Mouse (Mus musculus) skeletal muscle tissue, adult 2 months (tissue): ENCODE data around the gene Ovol1.
A peak's percentile ranks its signal among the peaks of the same experiment; 100 is the strongest.

Experiments used
- DNase-seq: peaks from one replicate; pipeline ENCODE4 v3.0.0-alpha.2; 2012; ENCODE audit warnings: low read depth, low spot score

The Ovol1 gene

DNA sequence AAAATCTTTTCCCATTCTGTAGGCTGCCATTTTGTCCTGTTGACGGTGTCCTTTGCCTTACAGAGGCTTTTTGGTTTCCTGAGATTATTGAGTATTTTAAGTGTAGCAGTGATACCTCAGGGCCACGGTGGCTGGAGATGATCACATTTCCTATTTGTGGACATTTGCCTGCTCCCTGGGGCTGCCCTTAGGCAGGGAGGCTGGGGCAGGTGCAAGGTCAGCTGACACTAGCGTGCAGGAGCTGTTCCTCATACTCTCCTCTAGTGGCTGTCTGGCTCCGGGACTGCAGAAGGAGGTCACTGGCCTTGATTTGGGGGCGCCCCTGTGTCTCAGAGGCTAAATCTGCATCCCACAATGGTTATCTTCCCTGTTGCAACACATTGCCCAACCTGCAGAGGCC, 35.2 kb downstream of the Ovol1 start:
- no peak for DNase-seq

DNA sequence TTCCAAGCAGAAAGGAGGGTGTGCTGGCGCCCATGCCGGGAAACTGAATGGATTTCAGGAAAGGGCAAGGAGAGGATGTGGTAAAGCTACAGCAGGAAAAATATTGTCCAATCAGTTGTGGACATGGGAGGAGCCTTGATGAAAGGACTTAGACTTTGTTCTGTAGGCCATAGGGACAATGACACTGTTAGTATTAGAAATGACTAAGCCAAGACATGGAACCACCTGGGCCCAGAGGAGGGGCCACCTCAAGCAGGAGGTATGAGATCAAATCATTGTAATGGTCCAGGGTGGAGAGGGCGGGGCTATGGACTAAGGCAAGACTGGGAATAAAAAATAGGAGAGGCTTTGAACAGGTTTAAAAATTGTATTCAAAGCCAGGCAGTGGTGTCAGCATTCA, 41.7 kb downstream of the Ovol1 start:
- no peak for DNase-seq

DNA sequence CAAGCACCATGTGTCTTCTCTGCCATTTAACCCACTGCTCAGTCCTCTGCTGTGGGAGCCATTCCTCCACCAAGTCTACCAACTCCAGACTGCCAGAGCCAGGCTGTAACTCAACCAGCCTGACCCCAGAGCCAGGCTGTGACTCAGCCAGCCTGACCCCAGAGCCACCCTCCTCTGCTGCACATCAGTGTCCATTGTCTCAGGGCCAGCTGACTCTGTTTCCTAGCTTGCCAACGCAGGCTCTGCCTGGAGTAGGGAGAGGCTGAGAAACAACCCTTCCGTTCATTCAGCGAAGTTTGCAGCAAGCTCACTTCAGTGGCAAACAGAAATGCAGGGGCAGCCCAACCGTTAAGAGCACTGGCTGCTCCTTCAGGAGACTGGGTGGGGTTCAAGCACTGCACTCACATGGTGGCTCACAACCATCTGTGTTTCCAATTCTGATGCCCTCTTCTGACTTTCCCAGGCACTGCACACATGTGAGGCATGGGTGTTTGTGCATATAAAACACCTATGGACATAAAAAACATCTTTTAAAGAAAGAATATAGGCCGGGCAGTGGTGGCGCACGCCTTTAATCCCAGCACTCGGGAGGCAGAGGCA, 43.4 kb downstream of the Ovol1 start:
- DNase-seq = no peak

DNA sequence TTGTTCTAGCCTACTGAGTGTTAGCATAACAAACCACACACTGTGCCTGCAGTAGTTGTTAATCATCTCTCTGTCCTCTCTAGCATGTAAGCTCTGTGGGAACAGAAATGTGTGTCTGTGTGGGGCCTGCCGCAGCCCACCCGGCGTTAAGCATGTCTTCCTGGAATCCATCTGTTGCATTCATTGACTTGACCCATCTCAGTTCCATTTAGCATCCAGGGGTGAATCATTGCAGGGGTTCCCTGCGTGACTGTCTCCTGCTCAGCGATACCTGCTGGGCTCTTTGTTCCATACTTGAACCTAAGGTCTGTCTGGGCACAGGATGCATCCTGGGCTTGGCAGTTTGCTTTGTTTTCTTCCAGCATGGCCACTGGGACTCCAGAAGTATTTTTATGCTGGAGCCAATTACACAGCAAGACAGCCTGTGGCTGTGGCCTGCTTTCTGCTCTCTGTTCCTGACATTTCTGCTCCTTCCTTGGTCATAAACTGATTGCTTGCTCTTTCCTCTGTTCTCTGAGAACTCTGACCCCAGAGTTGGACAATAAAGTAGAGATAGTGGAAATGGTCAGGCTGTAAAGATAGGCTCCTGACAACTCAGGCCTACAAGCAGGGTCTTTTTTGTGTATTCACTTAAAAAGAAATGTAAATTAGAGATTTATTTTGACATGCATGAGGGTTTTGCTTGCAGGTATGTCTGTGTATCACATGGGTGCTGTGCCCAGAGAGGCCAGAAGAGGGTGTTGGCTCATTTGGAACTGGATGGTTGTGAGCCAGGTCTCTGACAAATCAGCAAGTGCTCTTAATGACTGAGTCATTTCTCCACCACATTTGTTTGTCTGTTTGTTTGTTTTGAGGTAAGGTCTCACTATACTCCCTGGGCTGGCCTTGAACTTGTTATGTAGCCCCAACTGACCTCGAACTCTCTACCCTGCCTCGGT, 44.3 kb downstream of the Ovol1 start:
- no peak for DNase-seq

DNA sequence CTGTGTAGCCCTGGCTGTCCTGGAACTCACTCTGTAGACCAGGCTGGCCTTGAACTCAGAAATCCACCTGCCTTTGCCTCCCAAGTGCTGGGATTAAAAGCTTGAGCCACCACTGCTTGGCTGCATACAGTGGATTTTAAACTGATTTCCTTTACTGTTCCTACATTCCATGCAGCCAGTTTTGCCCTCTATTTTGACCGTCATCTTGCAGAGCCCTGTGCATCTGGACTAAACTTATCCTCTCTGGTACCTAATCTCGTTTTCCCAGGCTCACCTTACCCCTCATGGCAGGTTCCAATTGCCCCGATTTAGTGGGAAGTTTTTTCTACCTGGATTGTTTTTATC, 47.5 kb downstream of the Ovol1 start:
- no peak for DNase-seq

DNA sequence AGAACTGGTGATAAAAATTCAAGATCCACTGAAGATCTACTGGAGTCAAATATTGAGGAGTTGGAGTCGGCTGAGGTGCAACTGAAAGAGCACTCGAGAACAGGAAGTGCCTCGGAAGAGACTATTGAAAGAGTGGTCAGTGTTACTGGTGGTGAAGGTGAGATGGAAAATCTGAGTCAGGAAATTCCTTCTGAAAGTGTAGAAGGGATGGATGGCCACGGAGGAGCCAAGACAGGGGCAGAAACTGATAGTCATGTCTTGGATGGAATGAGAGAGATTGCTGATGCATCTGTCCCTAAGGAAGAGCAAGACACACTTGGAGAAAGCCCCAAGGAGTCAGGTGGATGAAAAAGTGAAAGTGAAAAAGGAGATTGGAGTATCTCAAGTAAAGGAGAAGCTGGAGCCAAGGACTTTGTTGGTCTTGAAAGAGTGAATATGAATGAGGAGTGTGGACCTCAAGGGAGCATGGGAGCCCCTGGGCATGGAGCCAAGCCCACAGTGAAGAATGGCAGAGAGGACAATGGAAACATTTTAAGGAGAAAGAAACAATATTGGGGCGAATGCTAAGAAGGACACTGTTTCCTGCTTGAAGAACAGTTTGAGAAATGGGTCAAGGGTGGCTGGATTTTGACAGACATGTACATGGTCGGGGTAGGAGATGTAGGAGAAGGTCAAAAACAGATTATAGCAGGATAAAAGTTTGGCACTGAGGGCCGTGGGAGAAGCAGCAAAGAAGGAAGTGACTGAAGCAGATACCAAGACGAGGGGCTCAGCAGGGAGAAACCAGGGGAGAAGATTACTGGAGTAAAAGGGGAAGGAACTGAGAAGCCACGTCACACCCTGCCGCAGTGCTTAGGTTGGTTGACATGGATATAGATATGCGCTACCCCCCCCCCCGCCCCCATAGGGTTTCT, 48.1 kb downstream of the Ovol1 start:
- DNase-seq = no peak

DNA sequence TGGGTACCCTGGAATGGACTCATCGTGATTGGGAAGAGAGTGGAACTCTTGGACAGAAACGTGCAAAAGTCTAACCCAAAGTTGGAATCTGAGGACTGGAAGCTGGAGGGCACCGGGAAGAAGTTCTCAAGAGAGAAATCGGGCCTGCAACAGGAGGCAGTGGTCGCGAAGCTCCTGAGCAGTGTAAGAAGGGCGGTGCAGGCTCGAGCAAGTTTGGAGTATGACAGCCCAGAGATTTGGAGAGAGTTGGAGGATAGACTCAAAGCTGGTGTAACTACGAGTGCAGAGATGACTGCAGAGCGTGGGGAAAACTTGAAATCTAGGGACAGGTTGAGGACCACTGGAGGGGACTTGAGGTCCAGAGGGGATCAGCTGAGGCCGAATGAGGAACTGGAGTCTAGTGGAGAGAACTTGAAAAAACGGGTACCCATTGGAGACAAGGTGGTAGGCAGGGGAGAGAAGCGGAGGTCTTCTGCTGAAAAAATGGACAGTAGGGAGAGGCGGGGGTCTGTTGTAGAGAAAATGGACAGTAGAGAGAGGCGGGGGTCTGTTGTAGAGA, 49.3 kb downstream of the Ovol1 start:
- DNase-seq = no peak

DNA sequence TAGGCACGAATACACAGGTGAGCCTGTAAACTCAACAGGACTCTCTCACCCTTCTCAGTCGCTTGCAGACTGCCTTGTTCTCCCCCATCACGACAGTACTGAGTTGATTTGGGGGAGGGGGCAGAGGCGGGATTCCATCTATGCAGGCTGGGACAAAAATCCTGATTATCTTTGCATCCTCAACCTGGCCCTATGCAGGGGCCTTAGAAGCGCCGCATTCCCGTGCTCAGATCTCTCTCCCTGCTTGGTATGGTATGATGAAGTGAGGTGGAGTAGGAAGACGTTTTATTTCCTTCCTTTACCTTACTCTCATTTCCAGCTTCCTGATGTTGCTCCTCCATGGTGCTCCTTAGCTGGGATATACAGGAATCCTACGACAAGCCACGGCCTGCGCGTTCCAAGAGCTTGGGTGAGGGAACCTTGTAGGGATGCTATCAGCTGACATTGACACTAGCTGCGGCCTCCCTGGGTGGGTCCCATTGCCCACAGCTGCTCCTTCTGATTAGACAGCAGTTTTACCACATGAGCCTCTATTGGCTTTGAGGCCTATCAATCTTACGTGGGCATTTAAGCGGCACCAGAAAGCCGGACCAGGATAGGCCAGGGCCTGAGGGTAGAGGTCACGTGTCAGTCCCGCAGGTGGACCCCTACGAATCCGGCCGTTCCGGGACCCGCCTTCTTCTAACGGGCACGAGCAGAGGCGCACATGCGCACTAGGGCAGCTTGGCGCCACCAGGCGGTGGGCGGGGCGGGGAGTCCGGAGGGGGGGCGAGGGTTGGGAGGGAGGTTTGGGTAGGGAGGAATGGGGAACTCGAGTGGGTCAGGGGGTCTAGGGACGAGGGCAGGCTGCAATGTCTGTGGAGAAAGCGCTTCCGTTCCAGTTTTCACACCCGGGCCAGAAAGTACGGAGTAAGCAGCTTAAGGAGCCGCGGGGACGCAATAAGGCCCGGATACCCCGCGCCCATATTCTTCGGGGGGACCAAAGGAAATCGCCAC, 50.1 kb downstream of the Ovol1 start, which contains the start of gene Snx32:
Snx32 (minus strand) TSS at position 508 of the 996 bp plus-strand sequence.
- peak; percentile 100 for DNase-seq

DNA sequence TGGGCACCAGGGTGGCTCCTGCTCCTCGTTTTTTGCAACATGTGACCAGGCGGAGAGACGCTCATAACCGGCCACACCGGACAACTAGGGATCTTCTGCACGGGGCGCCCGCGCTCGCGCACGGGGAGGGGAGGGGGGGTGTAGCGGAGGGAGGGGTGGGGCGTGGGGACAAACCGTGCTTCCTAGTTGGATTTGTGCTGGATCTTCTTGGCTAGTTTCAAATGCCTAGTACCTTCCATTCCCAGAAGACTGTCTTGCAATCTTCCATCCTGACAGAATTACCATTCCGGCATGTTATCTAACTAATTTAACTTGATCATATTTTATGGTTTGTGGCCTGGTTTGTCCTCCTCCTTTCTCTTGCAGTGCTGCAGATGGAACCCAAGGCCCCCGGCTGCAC, 56.8 kb downstream of the Ovol1 start, which contains the start of gene 1700020D05Rik:
1700020D05Rik (minus strand) TSS at position 101 of the 400 bp plus-strand sequence.
- no peak for DNase-seq

DNA sequence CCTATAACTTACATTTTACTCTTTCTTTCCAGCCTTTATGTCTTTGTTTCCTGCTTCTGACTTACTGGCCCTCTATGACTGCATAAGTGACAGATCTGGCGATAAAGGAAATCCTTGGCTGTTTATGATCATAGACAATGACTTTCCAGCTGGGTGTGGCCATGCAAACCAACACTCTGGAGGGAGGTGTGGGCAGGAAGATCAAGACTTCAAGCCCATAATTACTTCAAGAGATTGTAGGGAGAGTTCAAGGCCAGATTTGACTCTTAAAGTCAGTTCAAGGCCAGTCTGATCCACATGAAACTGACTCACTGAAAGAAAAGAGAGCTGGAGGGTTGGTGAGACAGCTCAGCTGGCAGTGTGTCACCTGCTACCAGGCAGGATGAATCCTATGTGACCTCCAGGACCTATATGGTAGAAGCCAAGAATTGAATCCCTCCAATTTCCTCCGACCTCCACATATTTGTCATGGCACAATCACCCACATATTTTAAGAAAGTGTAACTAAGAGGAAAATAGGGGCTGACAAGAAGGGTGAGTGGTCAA, 60.0 kb downstream of the Ovol1 start:
- no peak for DNase-seq
